Mouse (Mus musculus) cerebellum, adult 9-11 months (tissue): ENCODE measurements at regions not wholly inside any gene's neighbourhood (a gene's known extent, or its start where the extent isn't known, plus 50 kb on each side); places are given as distances from the start of the nearest gene placed in this dataset.

Experiments
- DNase-seq: peaks from one replicate; pipeline ENCODE4 v3.0.0; 2022

GRCm38 (mm10) chr14:98833230-98833999 lies 160.7 kb downstream of the Rpl36a-ps1 start:
- no peak for DNase-seq

- no peak for DNase-seq
These were observed 161.7 kb downstream of the Rpl36a-ps1 start for GRCm38 (mm10) chr14:98832401-98832800.

GRCm38 (mm10) chr14:98829958-98830633 lies 164.0 kb downstream of the Rpl36a-ps1 start:
- no peak for DNase-seq

- no peak for DNase-seq
These were observed 166.6 kb downstream of the Rpl36a-ps1 start for GRCm38 (mm10) chr14:98827490-98827889.

GRCm38 (mm10) chr14:98813657-98814056 lies 180.5 kb downstream of the Rpl36a-ps1 start:
- no peak for DNase-seq

GRCm38 (mm10) chr14:98810259-98811042 lies 183.7 kb downstream of the Rpl36a-ps1 start:
- peak; percentile 1 for DNase-seq

GRCm38 (mm10) chr14:98808117-98808516 lies 186.0 kb downstream of the Rpl36a-ps1 start:
- DNase-seq, result no peak

GRCm38 (mm10) chr14:98805066-98805465 lies 189.1 kb downstream of the Rpl36a-ps1 start:
- DNase-seq, result no peak

GRCm38 (mm10) chr14:98801293-98801692 lies 192.8 kb downstream of the Rpl36a-ps1 start:
- DNase-seq, result no peak

- DNase-seq, result no peak
These were observed 202.1 kb downstream of the Rpl36a-ps1 start for GRCm38 (mm10) chr14:98791970-98792369.

GRCm38 (mm10) chr14:98791232-98791906 lies 202.7 kb downstream of the Rpl36a-ps1 start:
- DNase-seq, result no peak

- DNase-seq, result no peak
These were observed 204.3 kb downstream of the Rpl36a-ps1 start for GRCm38 (mm10) chr14:98789794-98790193.

GRCm38 (mm10) chr14:98781711-98782110 lies 212.4 kb downstream of the Rpl36a-ps1 start:
- DNase-seq, result no peak

- no peak for DNase-seq
These were observed 222.0 kb downstream of the Rpl36a-ps1 start for GRCm38 (mm10) chr14:98772080-98772479.

GRCm38 (mm10) chr14:98768845-98769244 lies 225.3 kb downstream of the Rpl36a-ps1 start:
- no peak for DNase-seq

- DNase-seq, result no peak
These were observed 226.6 kb downstream of the Rpl36a-ps1 start for GRCm38 (mm10) chr14:98767481-98767880.

GRCm38 (mm10) chr14:98765358-98765757 lies 228.8 kb downstream of the Rpl36a-ps1 start:
- no peak for DNase-seq

GRCm38 (mm10) chr14:98750766-98751165 lies 243.4 kb downstream of the Rpl36a-ps1 start:
- DNase-seq, result no peak

GRCm38 (mm10) chr14:98749086-98750027 lies 244.8 kb downstream of the Rpl36a-ps1 start:
- no peak for DNase-seq

- DNase-seq, result no peak
These were observed 246.9 kb downstream of the Rpl36a-ps1 start for GRCm38 (mm10) chr14:98747159-98747775.

GRCm38 (mm10) chr14:98730375-98730774 lies 263.7 kb downstream of the Rpl36a-ps1 start:
- DNase-seq, result no peak
